Mouse (Mus musculus): Measurements from ENCODE around the gene Mri1. TPM values are rescaled to one million over a fixed set of nuclear protein-coding genes. Genes with fewer than 3 reads are reported as not detected.

The Mri1 gene
- total and polyA plus RNA-seq, 2 experiments from 2014 or later = 28.8 to 39.4 TPM

DNA sequence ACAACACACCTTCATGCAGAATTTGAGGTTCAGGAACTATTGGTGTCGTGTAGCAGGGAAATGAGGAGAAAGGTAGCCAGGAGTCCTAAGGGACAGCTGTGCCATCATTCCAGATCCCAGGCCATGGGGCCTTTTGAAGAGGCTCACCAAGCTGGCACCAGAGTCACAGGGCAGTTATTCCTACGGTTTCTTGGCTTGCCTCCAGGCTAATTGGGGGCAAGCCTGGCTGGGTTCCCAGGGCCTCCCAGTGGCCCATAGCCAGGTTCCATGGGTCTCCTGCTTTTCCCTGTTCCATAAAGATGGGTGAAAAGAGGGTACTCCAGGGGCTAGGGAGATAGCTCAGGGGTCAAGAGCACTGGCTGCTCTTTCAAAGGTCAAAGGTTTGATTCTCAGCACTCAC is 15.3 kb downstream of the Mri1 start:
- Histone ChIP-seq H3K36me3 (ENCODE audit: insufficient read depth, low read length) (peaks cover 26% of the 10 kb centered on the region), H3K4me2 (ENCODE audit: low read depth, low read length, poor library complexity, severe bottlenecking) (no peak overlapping the region), H3K4me3 (ENCODE audit: low read depth, low read length) (no peak overlapping the region), H3K9ac (replicated peaks; ENCODE audit: low read length, poor library complexity, severe bottlenecking) (no peak overlapping the region), H3K9me3 (ENCODE audit: low read length) (no peaks in the 10 kb centered on the region), H3K27me3 (ENCODE audit: insufficient read depth, low read length) (no peaks in the 10 kb centered on the region), H3K27ac (ENCODE audit: low read depth, low read length) (no peak overlapping the region), H3K4me1 (ENCODE audit: insufficient read depth, low read length) (0 out of 2 replicates have a peak, but pooled peaks cover 6% of the 10 kb centered on the region)
- TF ChIP-seq CTCF (IDR thresholded peaks at IDR 0.05) = no peak
- ATAC-seq (ENCODE audit: low FRiP score) = no peak
- DNase-seq (ENCODE audit: low spot score) = no peak
- WGBS = 67% methylated on average over 2 of the region's 2 CpGs

- 58% methylated on average over 6 of the region's 6 CpGs for WGBS
- no peaks in the 10 kb centered on the region for H3K9me3 ChIP-seq (ENCODE audit: low read length)
- peaks cover 20% of the 10 kb centered on the region for H3K36me3 ChIP-seq (ENCODE audit: insufficient read depth, low read length)
- H3K9ac ChIP-seq (replicated peaks; ENCODE audit: low read length, poor library complexity, severe bottlenecking) = no peak overlapping the region
- H3K4me1 ChIP-seq (ENCODE audit: insufficient read depth, low read length) = peaks cover 6% of the 10 kb centered on the region; the same call in 1 of the 2 replicates
- H3K4me2 ChIP-seq (ENCODE audit: low read depth, low read length, poor library complexity, severe bottlenecking) = no peak overlapping the region
- no peak overlapping the region for H3K27ac ChIP-seq (ENCODE audit: low read depth, low read length)
- no peak for ATAC-seq (ENCODE audit: low FRiP score)
- no peaks in the 10 kb centered on the region for H3K27me3 ChIP-seq (ENCODE audit: insufficient read depth, low read length)
- no peak for TF ChIP-seq CTCF (IDR thresholded peaks at IDR 0.05)
- no peak overlapping the region for H3K4me3 ChIP-seq (ENCODE audit: low read depth, low read length)
- no peak for DNase-seq (ENCODE audit: low spot score)
Observed at GRCm38 (mm10) chr8:84241167-84241566, 16.0 kb downstream of the Mri1 start.

- Histone ChIP-seq H3K36me3 (ENCODE audit: insufficient read depth, low read length) (peaks cover 13% of the 10 kb centered on the region), H3K4me2 (ENCODE audit: low read depth, low read length, poor library complexity, severe bottlenecking) (peak overlapping the region; percentile 75), H3K4me3 (ENCODE audit: low read depth, low read length) (peak overlapping the region; percentile 88), H3K4me1 (ENCODE audit: insufficient read depth, low read length) (peaks cover 16% of the 10 kb centered on the region), H3K27me3 (ENCODE audit: insufficient read depth, low read length) (no peaks in the 10 kb centered on the region), H3K9ac (replicated peaks; ENCODE audit: low read length, poor library complexity, severe bottlenecking) (peak overlapping the region; percentile 61), H3K27ac (ENCODE audit: low read depth, low read length) (peak overlapping the region; percentile 63), H3K9me3 (ENCODE audit: low read length) (no peaks in the 10 kb centered on the region)
- DNase-seq (ENCODE audit: low spot score) (no peak), ATAC-seq (ENCODE audit: low FRiP score) (no peak)
- no peak for TF ChIP-seq CTCF (IDR thresholded peaks at IDR 0.05)
- 15% methylated on average over 19 of the region's 19 CpGs for WGBS
Observed at GRCm38 (mm10) chr8:84237542-84238229, 19.4 kb downstream of the Mri1 start.

GRCm38 (mm10) chr8:84236998-84237473 is 20.1 kb downstream of the Mri1 start, which contains the start of gene Zswim4:
Gene Zswim4, minus strand, starts transcription at chr8:84237055.
- ATAC-seq (ENCODE audit: low FRiP score) = peak; percentile 99
- under 1% methylated on average over 35 of the region's 35 CpGs for WGBS

DNA sequence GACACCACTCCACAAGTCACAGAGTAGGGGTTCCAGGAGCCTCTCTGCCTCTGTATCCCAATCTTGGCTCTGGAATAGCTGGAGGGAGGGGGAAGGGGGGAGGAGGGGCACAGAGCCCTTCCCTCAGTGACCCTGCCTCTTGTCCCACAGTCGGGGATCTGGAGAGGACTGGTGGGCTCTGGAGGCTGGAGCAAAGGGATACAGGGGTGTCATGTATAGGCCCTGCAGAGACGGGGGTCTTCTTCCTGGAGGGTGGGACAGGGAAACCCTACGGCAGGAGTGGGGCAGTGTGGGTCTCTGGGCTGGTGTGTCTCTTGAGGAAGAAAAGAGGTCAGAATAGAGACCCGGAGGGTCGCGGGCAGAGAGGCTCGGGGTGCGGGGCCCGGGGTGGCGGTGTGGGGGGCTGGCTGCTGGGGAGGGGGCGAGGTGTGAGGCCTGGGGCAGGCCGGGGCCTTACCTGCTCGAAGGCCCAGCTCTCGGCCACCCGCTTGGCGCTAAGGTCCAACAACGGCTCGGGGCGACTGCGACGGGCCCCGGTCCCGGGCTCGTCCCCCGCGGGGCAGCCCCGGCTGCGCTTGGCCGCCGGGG is 20.6 kb downstream of the Mri1 start:
- peak overlapping the region; percentile 93 for H3K4me2 ChIP-seq (ENCODE audit: low read depth, low read length, poor library complexity, severe bottlenecking)
- H3K9ac ChIP-seq (replicated peaks; ENCODE audit: low read length, poor library complexity, severe bottlenecking) = peak overlapping the region; percentile 97
- H3K4me1 ChIP-seq (ENCODE audit: insufficient read depth, low read length) = peaks cover 16% of the 10 kb centered on the region
- H3K27me3 ChIP-seq (ENCODE audit: insufficient read depth, low read length) = no peaks in the 10 kb centered on the region
- peak; percentile 34 for ATAC-seq (ENCODE audit: low FRiP score)
- no peak for DNase-seq (ENCODE audit: low spot score)
- H3K4me3 ChIP-seq (ENCODE audit: low read depth, low read length) = peak overlapping the region; percentile 88
- TF ChIP-seq CTCF (IDR thresholded peaks at IDR 0.05) = no peak
- peaks cover 17% of the 10 kb centered on the region for H3K36me3 ChIP-seq (ENCODE audit: insufficient read depth, low read length)
- no peaks in the 10 kb centered on the region for H3K9me3 ChIP-seq (ENCODE audit: low read length)
- peak overlapping the region; percentile 59 for H3K27ac ChIP-seq (ENCODE audit: low read depth, low read length)
- WGBS = under 1% methylated on average over 23 of the region's 30 CpGs

More at GRCm38 (mm10) chr8:84236998-84237473, 20.1 kb downstream of the Mri1 start, which contains the start of gene Zswim4:
- Histone ChIP-seq H3K4me3 (ENCODE audit: low read depth, low read length) (peak within 1 kb of the TSS; percentile 88), H3K4me1 (ENCODE audit: insufficient read depth, low read length) (peaks cover 16% of the 10 kb centered on the region), H3K9ac (replicated peaks; ENCODE audit: low read length, poor library complexity, severe bottlenecking) (peak within 1 kb of the TSS; percentile 97), H3K36me3 (ENCODE audit: insufficient read depth, low read length) (peaks cover 17% of the 10 kb centered on the region), H3K9me3 (ENCODE audit: low read length) (no peaks in the 10 kb centered on the region), H3K27ac (ENCODE audit: low read depth, low read length) (peak within 1 kb of the TSS; percentile 63), H3K27me3 (ENCODE audit: insufficient read depth, low read length) (no peaks in the 10 kb centered on the region), H3K4me2 (ENCODE audit: low read depth, low read length, poor library complexity, severe bottlenecking) (peak within 1 kb of the TSS; percentile 93)
- peak; percentile 100 for DNase-seq (ENCODE audit: low spot score)
- TF ChIP-seq CTCF (IDR thresholded peaks at IDR 0.05) = no peak
